Mouse (Mus musculus) adrenal gland, postnatal 4 days (tissue): Measurements from ENCODE around the gene Tax1bp1. TPM values are rescaled to one million over a fixed set of nuclear protein-coding genes. Genes with fewer than 3 reads are reported as not detected.

ENCODE experiments used
- DNase-seq, 2 experiments: peaks; one replicate each; pipeline ENCODE4 v3.0.0; 2021 to 2022; ENCODE audit warnings: low spot score in 2 of 2, mixed read lengths in 2 of 2
- total RNA-seq, 2 experiments: library from RNA; stranded (reverse); gene quantifications; 2 replicates each; pipeline ENCODE4 v1.2.3; 2021

The Tax1bp1 gene
- total RNA-seq, 2 experiments from 2014 or later, result 139 to 154 TPM

GRCm38 (mm10) chr6:52795029-52795841 is 81.7 kb downstream of the Tax1bp1 start:
- no peak for DNase-seq

- no peak for DNase-seq
Measured at GRCm38 (mm10) chr6:52796035-52796598, 82.6 kb downstream of the Tax1bp1 start.

DNA sequence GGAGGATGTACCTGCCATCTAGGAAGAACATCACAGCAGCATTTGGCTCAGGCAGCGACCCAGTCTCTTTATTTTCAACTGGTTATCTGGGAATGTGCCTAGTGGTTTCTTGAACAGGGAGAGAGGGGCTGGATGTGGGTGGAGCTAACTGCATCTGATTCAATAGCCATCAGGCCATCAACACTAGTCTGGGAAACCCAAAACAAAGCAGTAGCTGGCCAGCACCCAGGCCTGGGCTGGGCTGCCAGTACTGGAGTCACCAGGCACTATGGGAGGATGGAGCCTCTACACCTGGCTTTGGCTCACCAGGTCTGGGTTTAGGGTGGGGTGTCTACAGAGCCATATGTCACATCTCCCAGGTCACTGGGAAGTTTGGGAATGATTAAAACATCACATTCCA is 83.2 kb downstream of the Tax1bp1 start:
- no peak for DNase-seq

DNA sequence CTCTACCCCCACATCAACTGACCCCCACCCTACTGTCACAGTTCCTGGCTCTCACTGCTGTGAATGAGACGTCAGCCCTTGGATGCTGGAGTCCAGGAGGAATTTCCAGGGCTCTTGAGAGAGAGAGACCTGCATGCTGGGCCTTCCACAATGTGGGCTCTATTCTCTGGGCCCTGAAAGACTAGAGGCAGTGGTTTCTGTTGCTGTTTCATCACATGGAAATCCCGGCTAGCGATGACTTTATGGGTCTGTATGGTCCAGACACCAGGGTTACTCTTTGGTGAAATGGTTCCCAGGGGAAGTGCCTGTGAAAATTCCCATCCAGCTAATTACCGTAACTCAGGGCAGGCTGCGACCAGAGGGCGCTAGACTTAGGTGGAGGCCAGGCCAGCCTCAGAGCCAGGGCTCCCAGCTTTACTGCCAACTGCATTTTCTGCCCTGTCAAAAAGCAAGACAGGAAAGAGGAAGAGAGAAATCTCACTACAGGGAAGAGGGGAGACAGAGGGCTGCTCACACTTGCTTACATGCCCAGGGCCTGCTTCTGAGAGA is 83.8 kb downstream of the Tax1bp1 start:
- DNase-seq, result no peak

GRCm38 (mm10) chr6:52802181-52802580 is 88.7 kb downstream of the Tax1bp1 start:
- no peak for DNase-seq

GRCm38 (mm10) chr6:52805237-52805856 is 91.8 kb downstream of the Tax1bp1 start:
- no peak for DNase-seq

Other genes with a start within 250 kb of the Tax1bp1 start
- 100 to 1,000 TPM; 126 to 128 TPM for gene Hibadh, start 73.3 kb upstream of the Tax1bp1 start, total RNA-seq